Mouse (Mus musculus) myocyte (in vitro differentiated cells): ENCODE results near the gene Trpc4ap. TPM values are rescaled to one million over a fixed set of nuclear protein-coding genes. Genes with fewer than 3 reads are reported as not detected.

Experiments
- H3K27me3 ChIP-seq: one replicate; pipeline ENCODE4 v1.6.1; 2011; ENCODE audit not compliant: control insufficient read depth, insufficient read depth, insufficient read length
- H3K36me3 ChIP-seq: one replicate; pipeline ENCODE4 v1.6.1; 2011; ENCODE audit not compliant: control insufficient read depth, insufficient read depth
- H3K4me2 ChIP-seq: one replicate; pipeline ENCODE4 v1.6.1; 2011; ENCODE audit warnings: low read depth, control low read depth
- H3K4me3 ChIP-seq: one replicate; pipeline ENCODE4 v1.5.1; 2011; ENCODE audit warnings: mild to moderate bottlenecking, control low read depth, moderate library complexity
- H3K79me2 ChIP-seq: one replicate; pipeline ENCODE4 v1.6.1; 2011; ENCODE audit not compliant: control insufficient read depth, insufficient read depth
- H3ac ChIP-seq: one replicate; pipeline ENCODE4 v1.6.1; 2011; ENCODE audit not compliant: control insufficient read depth, insufficient read length
- CEBPB ChIP-seq: IDR thresholded peaks from 2 replicates; pipeline ENCODE4 v1.6.1; 2011; ENCODE audit warnings: mild to moderate bottlenecking, moderate library complexity; ENCODE audit not compliant: poor library complexity, insufficient read depth, severe bottlenecking
- E2F4 ChIP-seq: IDR thresholded peaks from one replicate; pipeline ENCODE4 v1.6.1; 2011; ENCODE audit warnings: mild to moderate bottlenecking, control low read depth, moderate library complexity; ENCODE audit not compliant: insufficient read depth
- MAX ChIP-seq: IDR thresholded peaks from one replicate; pipeline ENCODE4 v1.6.1; 2011; ENCODE audit warnings: low read depth, mild to moderate bottlenecking, control low read depth
- MYOD1 ChIP-seq, 3 experiments: IDR thresholded peaks; one replicate each; pipeline ENCODE4 v1.6.1; 2011; ENCODE audit warnings: control low read depth in 2 of 3, low read depth in 2 of 3, mild to moderate bottlenecking in 2 of 3, moderate library complexity in 1 of 3; ENCODE audit not compliant: insufficient read length in 2 of 3, control insufficient read depth in 1 of 3
- MYOG ChIP-seq, 3 experiments: IDR thresholded peaks; one replicate each; pipeline ENCODE4 v1.6.1; 2011; ENCODE audit warnings: control low read depth in 2 of 3, low read depth in 2 of 3, mild to moderate bottlenecking in 2 of 3; ENCODE audit not compliant: insufficient read length in 2 of 3, control insufficient read depth in 1 of 3, insufficient read depth in 1 of 3
- POLR2A ChIP-seq: IDR thresholded peaks from one replicate; pipeline ENCODE4 v1.6.1; 2011; ENCODE audit warnings: low read depth, mild to moderate bottlenecking, control low read depth, moderate library complexity; ENCODE audit not compliant: insufficient read length
- POLR2AphosphoS2 ChIP-seq: IDR thresholded peaks from one replicate; pipeline ENCODE4 v1.6.1; 2011; ENCODE audit warnings: low read depth, control low read depth; ENCODE audit not compliant: insufficient read length
- REST ChIP-seq: IDR thresholded peaks from one replicate; pipeline ENCODE4 v1.6.1; 2011; ENCODE audit warnings: mild to moderate bottlenecking, control low read depth, moderate library complexity; ENCODE audit not compliant: insufficient read depth, insufficient read length
- SRF ChIP-seq: IDR thresholded peaks from one replicate; pipeline ENCODE4 v1.6.1; 2011; ENCODE audit warnings: low read depth; ENCODE audit not compliant: control insufficient read depth, insufficient read length
- TCF12 ChIP-seq: IDR thresholded peaks from one replicate; pipeline ENCODE4 v1.6.1; 2011; ENCODE audit warnings: mild to moderate bottlenecking, control low read depth; ENCODE audit not compliant: poor library complexity, insufficient read depth, severe bottlenecking
- USF1 ChIP-seq: IDR thresholded peaks from one replicate; pipeline ENCODE4 v1.6.1; 2011; ENCODE audit warnings: low read depth, mild to moderate bottlenecking, control low read depth, moderate library complexity
- polyA plus RNA-seq: library from polyadenylated mRNA; unstranded; fragments of >200 nt; fragmentation: generic; extraction: Trizol; gene quantifications from one replicate; pipeline ENCODE4 v1.2.1, GENCODE M21; 2012; ENCODE audit warnings: missing spikeins

Gene Trpc4ap
- polyA plus RNA-seq, 1 experiment = 89.0 TPM

- H3K4me2 ChIP-seq = no peak overlapping the region
- TF ChIP-seq POLR2AphosphoS2 (peak; percentile 39), SRF (no peak), MAX (no peak), POLR2A (no peak), REST (no peak), USF1 (no peak)
- H3K79me2 ChIP-seq = no peaks in the 10 kb centered on the region
- H3K27me3 ChIP-seq = no peaks in the 10 kb centered on the region
- H3K36me3 ChIP-seq = no peaks in the 10 kb centered on the region
- no peak overlapping the region for H3K4me3 ChIP-seq
- H3ac ChIP-seq = no peak overlapping the region
Measured at GRCm38 (mm10) chr2:155622606-155623005, 69.6 kb downstream of the Trpc4ap start.

- H3ac ChIP-seq = no peak overlapping the region
- H3K4me2 ChIP-seq = peak overlapping the region; percentile 64
- H3K4me3 ChIP-seq = no peak overlapping the region
- TF ChIP-seq TCF12 (no peak), USF1 (no peak), REST (no peak), MYOD1 (IDR thresholded peaks at IDR 0.05; ENCODE audit: control insufficient read depth in 1 of 3, insufficient read length in 2 of 3, low read depth in 2 of 3) (no peak), MYOG (IDR thresholded peaks at IDR 0.05; ENCODE audit: control insufficient read depth in 1 of 3, insufficient read depth in 1 of 3, insufficient read length in 2 of 3, low read depth in 2 of 3) (no peak), POLR2A (no peak), SRF (no peak)
- H3K27me3 ChIP-seq = no peaks in the 10 kb centered on the region
- H3K79me2 ChIP-seq = no peaks in the 10 kb centered on the region
- no peaks in the 10 kb centered on the region for H3K36me3 ChIP-seq
Measured at GRCm38 (mm10) chr2:155619817-155620216, 72.4 kb downstream of the Trpc4ap start.

GRCm38 (mm10) chr2:155616971-155617370, 75.2 kb downstream of the Trpc4ap start:
- no peak overlapping the region for H3K4me3 ChIP-seq

GRCm38 (mm10) chr2:155613953-155614352, 78.2 kb downstream of the Trpc4ap start:
- Histone ChIP-seq H3ac (no peak overlapping the region), H3K79me2 (no peaks in the 10 kb centered on the region), H3K36me3 (no peaks in the 10 kb centered on the region), H3K4me2 (peak overlapping the region; percentile 84), H3K4me3 (peak overlapping the region; percentile 18), H3K27me3 (peaks cover 4% of the 10 kb centered on the region)
- TF ChIP-seq POLR2A = peak; percentile 32
- no peak for TF ChIP-seq SRF

More at GRCm38 (mm10) chr2:155616971-155617370, 75.2 kb downstream of the Trpc4ap start:
- Histone ChIP-seq H3K79me2 (no peaks in the 10 kb centered on the region), H3ac (no peak overlapping the region), H3K36me3 (no peaks in the 10 kb centered on the region), H3K4me2 (no peak overlapping the region), H3K27me3 (peaks cover 4% of the 10 kb centered on the region)
- TF ChIP-seq MAX (no peak), MYOD1 (IDR thresholded peaks at IDR 0.05; ENCODE audit: control insufficient read depth in 1 of 3, insufficient read length in 2 of 3, low read depth in 2 of 3) (no peak)

- Histone ChIP-seq H3K4me3 (peak overlapping the region; percentile 18), H3K36me3 (no peaks in the 10 kb centered on the region)
- TF ChIP-seq MYOD1 (IDR thresholded peaks at IDR 0.05; ENCODE audit: control insufficient read depth in 1 of 3, insufficient read length in 2 of 3, low read depth in 2 of 3) = no peak
- TF ChIP-seq POLR2AphosphoS2 = peak; percentile 86
- no peak for TF ChIP-seq E2F4
- TF ChIP-seq POLR2A = peak; percentile 73
Measured at GRCm38 (mm10) chr2:155613326-155613755, 78.8 kb downstream of the Trpc4ap start.

GRCm38 (mm10) chr2:155611834-155612550, 80.2 kb downstream of the Trpc4ap start:
- no peaks in the 10 kb centered on the region for H3K36me3 ChIP-seq
- no peaks in the 10 kb centered on the region for H3K79me2 ChIP-seq
- H3ac ChIP-seq = no peak overlapping the region
- peak overlapping the region; percentile 18 for H3K4me3 ChIP-seq
- TF ChIP-seq MYOD1 (IDR thresholded peaks at IDR 0.05; ENCODE audit: control insufficient read depth in 1 of 3, insufficient read length in 2 of 3, low read depth in 2 of 3) (peak in 2 of 3 experiments; percentile 62 to 70), CEBPB (no peak), E2F4 (no peak)
- H3K4me2 ChIP-seq = peak overlapping the region; percentile 84
- H3K27me3 ChIP-seq = peaks cover 4% of the 10 kb centered on the region

More at GRCm38 (mm10) chr2:155613326-155613755, 78.8 kb downstream of the Trpc4ap start:
- Histone ChIP-seq H3ac (no peak overlapping the region), H3K79me2 (no peaks in the 10 kb centered on the region), H3K27me3 (peaks cover 4% of the 10 kb centered on the region), H3K4me2 (peak overlapping the region; percentile 84)
